Mouse (Mus musculus): ENCODE data around the gene Ethe1.

- TF ChIP-seq POLR2A (IDR thresholded peaks at IDR 0.05; ENCODE audit: extremely low read depth, insufficient read depth, low read length), result no peak
- peak; percentile 99 for TF ChIP-seq CTCF (IDR thresholded peaks at IDR 0.05; ENCODE audit: extremely low read depth, insufficient read depth, low read length)
Observed at GRCm38 (mm10) chr7:24600941-24601597, 13.7 kb downstream of the Ethe1 start.

Measured in cortical plate, adult 2 months (tissue).